Mouse (Mus musculus) right cerebral cortex, adult 18-20 months (tissue): ENCODE measurements at regions not wholly inside any gene's neighbourhood (a gene's known extent, or its start where the extent isn't known, plus 50 kb on each side); places are given as distances from the start of the nearest gene placed in this dataset.

Experiments
- DNase-seq: peaks from one replicate; pipeline ENCODE4 v3.0.0; 2022; ENCODE audit warnings: mixed read lengths

DNA sequence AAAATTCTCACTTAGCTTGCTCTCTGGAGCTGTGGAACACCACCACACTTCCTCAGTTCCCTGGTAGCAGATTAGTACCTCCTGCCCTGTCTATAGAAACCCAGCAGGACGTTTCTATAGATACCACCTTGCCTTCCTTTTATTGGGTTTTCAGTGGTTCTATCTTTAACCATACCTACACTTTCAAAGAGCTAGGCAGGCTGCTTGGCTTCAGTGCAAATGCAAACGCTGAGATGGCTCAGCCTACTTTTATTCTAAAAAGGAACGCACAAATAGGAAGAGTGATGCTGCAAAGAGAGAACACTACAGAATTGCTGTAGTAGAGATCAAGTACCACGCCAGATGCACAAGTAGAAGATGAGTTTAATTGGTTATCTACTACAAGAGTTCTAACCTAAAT, 120.9 kb upstream of the Ifne start:
- DNase-seq: no peak

DNA sequence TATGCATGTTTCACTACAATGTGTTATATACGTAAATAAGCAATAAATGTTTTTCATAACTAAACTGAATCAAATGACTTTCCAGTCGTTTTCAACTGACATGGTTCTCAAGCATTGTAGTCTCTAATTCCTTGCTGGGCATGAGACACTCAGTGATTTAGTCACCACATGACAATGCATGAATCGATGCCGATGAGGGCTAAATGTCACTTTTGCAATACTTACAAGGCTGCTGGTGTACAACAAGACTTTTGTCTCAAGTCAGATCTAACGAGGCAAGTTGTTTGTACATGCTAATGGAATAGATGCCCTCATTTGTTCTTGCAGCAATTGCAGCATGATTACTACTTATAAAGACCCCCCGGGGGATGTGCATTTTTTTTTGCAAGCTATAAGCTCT, 120.2 kb upstream of the Ifne start:
- DNase-seq: no peak

- no peak for DNase-seq
Observed at GRCm38 (mm10) chr4:88998286-88998685, 118.3 kb upstream of the Ifne start.

DNA sequence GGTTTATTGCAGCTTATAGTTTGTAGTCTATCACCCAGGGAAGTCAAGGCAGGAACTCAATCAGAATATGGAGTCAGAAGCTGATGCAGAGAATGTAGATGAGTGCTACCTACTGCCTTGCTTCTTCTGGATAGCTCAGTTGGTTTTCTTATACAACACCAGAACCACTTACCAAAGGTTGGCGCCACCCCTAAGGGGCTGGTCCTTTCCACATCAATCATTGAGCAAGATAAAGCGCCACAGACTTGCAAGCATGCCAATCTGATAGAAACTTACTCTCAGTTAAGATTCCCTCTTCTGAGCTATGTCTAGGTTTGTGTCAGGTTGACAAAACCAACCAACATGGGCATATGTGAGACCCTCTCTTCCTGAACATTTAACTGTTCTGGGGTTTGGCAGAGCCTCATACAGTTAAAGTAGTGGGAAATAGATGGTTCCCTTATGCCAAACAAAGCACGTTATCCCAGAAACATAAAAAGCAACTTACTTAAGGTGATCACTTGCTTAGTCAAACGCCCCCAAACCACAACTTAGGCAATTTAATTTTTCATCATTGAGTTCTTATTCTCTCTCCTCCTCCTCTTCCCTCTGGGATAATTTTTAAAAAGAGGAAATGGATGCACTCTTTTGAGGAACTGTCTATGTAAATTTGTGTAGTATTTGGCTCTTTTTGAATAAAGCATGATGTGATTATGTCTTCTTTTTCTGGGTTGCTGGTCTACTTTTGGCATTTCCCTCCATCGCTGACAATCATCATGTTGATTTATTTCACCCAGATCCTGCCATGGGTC, 115.3 kb upstream of the Ifne start:
- DNase-seq: no peak

- no peak for DNase-seq
Observed at GRCm38 (mm10) chr4:88994486-88994885, 114.5 kb upstream of the Ifne start.

GRCm38 (mm10) chr4:88992498-88992897, 112.5 kb upstream of the Ifne start:
- DNase-seq: no peak

DNA sequence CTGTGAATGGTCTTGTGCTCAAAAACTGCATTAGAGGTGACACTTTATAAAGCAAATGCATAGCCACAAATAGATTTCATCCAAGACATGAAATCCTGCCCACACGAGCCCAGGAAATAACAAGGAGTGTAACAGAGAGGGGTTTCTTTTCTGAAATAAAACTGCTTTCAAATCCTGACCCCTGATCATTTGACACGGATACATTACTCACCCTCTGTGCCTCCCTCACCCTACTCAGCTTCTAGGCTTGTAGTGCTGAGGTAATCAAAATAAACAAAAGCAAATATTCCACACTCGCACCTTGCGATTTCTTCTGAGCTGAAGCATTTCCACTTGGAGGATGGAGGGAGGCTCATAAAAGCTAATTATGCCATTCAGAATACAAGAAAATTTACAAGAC, 108.4 kb upstream of the Ifne start:
- no peak for DNase-seq

DNA sequence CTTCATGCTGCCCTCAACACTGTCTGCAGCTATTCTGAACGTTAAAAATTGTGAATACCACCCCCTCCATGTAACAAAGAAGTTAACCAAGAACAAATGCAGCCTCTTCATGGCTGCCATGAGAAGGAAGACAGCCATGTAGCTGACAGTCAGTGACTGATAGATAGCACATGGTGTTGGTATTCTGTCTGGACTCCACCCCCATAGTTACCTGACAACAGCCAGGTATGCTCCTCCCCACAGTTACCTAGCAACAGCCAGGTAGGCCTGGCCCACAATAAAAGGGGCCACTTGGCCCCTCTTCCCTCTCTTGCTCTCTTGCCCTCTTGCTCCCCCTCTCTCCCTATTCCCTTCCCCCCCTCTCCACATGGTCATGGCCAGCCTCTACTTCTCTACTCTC, 107.1 kb upstream of the Ifne start:
- no peak for DNase-seq

DNA sequence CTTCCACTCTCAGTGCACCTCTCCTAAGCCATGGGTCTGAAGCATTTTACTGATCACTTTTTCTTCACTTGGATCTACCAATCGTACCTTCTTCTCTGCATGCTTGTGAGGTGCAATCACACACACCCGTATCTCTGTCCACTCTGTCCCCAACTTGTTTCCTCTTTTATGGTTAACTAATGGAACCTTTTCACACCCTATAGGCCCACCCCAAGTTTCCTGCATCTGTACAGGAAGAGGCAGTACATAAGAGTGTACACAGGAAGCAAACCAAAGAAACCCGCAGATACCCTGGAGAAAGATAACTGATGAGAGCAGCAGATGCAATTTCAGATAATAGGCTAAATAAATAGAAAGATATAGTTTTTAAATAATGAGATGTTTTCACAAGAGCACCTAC, 102.5 kb upstream of the Ifne start:
- DNase-seq: no peak

DNA sequence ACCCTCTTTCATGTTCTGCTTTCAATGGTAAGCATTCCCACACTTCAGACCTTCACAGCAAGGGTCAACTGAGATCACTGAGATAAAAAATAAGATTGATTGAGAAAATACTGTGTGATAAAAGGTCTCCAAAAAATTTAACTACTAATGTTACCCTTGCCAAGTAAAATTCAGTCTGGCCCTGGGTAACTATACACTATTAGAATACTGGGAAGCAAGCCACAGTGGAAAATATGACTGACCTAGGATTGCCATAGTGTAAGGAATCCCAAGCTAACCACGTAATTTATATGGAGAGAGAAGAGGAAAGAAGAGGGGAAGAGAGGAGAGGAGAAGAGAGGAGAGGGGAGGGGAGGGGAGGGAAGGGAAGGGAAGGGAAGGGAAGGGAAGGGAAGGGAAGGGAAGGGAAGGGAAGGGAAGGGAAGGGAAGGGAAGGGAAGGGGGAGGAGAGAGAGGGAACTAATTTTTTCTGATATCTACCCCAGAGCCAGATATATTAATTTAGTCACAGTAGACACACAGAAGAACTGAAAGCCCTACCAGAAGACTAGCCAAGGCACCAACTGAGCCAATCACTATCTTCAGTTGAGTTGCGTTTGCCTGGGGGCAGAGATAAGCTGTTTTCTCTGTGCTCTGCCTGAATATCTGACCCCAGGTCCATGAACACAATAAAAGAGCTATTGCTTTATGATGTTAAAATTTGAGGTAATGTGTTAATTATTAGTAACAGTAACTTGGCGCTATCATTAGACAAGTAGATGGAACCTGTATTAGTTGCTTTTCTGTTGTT, 97.3 kb upstream of the Ifne start:
- DNase-seq: no peak

- DNase-seq: no peak
Observed at GRCm38 (mm10) chr4:88974535-88974934, 94.5 kb upstream of the Ifne start.

GRCm38 (mm10) chr4:88969134-88969841, 89.3 kb upstream of the Ifne start:
- DNase-seq: no peak

DNA sequence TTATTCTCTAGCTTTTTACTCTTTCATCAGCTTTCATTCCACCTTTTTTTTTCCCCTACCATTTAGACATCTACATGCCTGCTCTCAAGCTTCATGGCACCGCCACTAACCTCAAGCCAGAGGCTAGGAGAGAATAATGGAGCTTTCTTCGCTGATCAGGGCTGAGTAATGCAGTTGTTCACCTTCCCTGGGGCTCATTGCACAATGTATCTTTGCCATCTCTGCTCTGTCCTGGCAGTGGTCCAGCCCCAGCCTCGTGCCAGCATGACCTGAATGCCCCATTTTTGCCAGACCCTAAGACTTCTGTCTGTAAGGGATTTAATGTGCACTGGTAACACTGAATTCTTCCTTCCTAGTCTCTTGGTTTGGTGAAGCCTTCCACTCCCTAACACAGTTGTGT, 79.6 kb upstream of the Ifne start:
- no peak for DNase-seq

DNA sequence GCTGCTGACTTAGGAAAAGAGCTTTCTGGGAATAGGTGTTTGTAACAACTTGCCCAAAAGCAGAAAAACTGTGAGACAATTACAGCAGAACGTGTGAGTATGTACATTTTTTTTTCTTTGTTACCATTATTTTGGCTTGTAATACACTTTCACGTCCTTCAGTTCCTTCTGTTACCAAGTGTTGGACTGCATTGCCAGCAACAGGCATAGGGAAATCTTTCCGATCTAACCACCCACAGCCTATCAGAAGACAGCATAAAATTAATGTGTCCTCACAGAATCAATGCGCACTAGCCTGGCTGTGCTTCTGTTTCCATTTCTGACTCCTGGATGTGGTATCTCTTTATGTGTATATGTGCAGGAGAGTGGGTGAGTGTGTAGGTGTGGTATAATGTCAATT, 76.6 kb upstream of the Ifne start:
- DNase-seq: no peak

- DNase-seq: no peak
Observed at GRCm38 (mm10) chr4:88956151-88956550, 76.2 kb upstream of the Ifne start.

DNA sequence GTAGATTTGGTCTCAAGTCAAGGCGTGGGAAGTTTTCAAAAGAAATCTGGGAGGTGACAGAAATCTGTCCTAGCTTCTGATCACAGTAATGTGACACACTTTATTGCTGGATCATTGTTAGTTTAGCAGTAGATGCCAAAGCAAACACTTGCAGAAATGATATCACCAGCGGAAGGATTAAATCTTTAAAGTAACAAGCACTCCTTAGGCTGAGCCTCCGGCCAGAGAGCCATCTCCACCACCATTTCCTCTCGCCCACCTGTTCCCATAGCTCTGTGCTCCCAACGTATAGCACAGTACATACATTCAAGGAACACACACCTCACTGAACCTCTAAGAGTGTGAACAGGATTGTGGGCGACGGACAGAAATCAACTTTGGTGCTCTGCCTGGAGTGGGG, 75.6 kb upstream of the Ifne start:
- DNase-seq: no peak

GRCm38 (mm10) chr4:88954045-88954444, 74.0 kb upstream of the Ifne start:
- DNase-seq: no peak

DNA sequence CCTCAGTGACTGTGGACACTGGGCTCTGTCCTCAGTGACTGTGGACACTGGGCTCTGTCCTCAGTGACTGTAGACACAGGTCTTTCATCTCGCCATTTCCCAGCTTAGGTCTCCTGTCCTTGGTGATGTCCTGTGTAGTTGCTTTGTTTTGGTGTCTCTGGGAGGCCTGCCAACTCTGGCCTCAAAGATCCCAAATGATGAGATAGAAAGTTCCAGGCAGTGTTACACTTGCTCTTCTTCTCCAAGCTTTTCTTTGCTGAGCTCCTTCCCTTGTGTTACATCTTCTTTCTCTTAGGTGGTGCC, 71.0 kb upstream of the Ifne start:
- DNase-seq: no peak

GRCm38 (mm10) chr4:88950181-88951033, 70.4 kb upstream of the Ifne start:
- no peak for DNase-seq

- no peak for DNase-seq
Observed at GRCm38 (mm10) chr4:88948027-88948859, 68.2 kb upstream of the Ifne start.

GRCm38 (mm10) chr4:88941955-88942354, 62.0 kb upstream of the Ifne start:
- DNase-seq: no peak

DNA sequence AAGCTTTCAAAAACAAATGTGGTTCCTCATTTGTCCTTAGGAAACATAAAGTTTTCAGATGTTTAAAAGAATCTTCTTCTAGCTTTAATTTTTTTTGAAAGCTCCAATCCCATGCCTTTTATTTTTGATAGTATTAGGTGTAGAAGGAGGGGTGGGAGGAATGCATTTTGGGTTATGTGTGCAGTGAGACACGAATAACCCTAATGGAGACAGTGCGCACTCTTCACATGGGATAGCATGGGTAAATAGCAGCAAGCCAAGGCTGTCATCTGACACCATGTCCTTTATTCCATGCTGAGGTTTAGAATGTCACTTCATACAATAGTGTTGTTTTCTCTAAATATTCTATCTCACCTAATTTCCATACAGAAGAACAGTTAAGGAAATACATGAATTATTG, 60.7 kb upstream of the Ifne start:
- DNase-seq: no peak
